Mouse (Mus musculus): ENCODE measurements at regions not wholly inside any gene's neighbourhood (a gene's known extent, or its start where the extent isn't known, plus 50 kb on each side); places are given as distances from the start of the nearest gene placed in this dataset.

DNA sequence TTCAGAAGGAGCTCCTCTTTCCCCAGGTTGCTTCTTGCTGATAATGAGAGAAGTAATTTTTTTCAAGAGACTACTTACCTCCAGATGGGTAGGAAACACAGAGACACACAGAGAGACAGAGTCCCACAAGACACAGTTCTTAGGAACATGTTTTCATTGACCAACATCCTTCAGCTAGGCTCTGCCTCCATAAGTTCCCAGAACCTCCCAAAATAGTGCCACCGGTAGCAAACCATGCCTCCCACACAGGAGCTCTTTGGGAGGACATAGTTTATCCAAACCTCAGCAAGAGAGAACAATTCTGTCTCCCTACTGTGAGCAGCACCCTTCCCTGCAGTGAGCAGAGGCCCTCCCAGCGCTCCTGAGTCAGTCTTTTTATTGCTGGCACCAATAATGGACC is 67.2 kb downstream of the 1700001O22Rik start:
- Histone ChIP-seq H3K4me2 (ENCODE audit: low read depth) (no peak overlapping the region), H3K27me3 (ENCODE audit: control insufficient read depth, insufficient read depth, low read length) (no peaks in the 10 kb centered on the region), H3K27ac (no peak overlapping the region), H3K4me1 (replicated peaks; ENCODE audit: control insufficient read depth in 2 of 2, insufficient read depth in 2 of 2, low read length in 1 of 2) (no peaks in the 10 kb centered on the region), H3K9ac (replicated peaks) (no peak overlapping the region), H3K36me3 (replicated peaks; ENCODE audit: control insufficient read depth, insufficient read depth, low read depth) (no peaks in the 10 kb centered on the region), H3K4me3 (ENCODE audit: insufficient read depth in 1 of 2, low read depth in 2 of 2, low read length in 2 of 2) (no peak overlapping the region), H3K9me3 (ENCODE audit: control insufficient read depth, low read length) (no peaks in the 10 kb centered on the region)
- WGBS (ENCODE audit: insufficient replicate concordance), result 48% methylated on average over 2 of the region's 2 CpGs
- no peak for DNase-seq (ENCODE audit: low read depth in 3 of 3, low spot score in 3 of 3)
- TF ChIP-seq CTCF (IDR thresholded peaks at IDR 0.05; ENCODE audit: low read depth) (no peak), EP300 (IDR thresholded peaks at IDR 0.05; ENCODE audit: low read depth) (no peak)
- no peak for ATAC-seq (ENCODE audit: insufficient read depth)

DNA sequence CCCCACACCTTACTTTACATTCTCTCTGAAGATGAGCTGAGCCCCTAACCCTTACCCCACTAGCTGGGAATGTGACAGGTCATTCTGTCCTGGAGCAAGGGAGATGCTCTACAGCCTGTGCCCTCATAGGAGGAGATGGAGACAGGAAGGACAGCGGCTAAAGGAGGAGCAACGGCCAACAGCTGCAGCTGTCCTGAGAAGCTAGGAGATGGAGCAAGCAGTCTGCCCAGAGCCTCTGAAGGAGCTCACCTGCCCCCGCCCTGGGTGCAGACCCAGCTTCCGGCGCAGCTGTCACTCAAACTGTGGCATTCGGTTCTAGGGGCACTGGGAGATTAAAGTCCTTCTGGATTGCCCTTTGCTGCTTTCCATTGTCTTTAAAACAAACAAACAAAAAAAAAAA is 69.6 kb downstream of the 1700001O22Rik start:
- DNase-seq (ENCODE audit: low read depth in 3 of 3, low spot score in 3 of 3) (no peak), ATAC-seq (ENCODE audit: insufficient read depth) (no peak; the same call in 1 of the 2 replicates)
- H3K27ac ChIP-seq, result no peak overlapping the region
- no peaks in the 10 kb centered on the region for H3K9me3 ChIP-seq (ENCODE audit: control insufficient read depth, low read length)
- H3K4me3 ChIP-seq (ENCODE audit: insufficient read depth in 1 of 2, low read depth in 2 of 2, low read length in 2 of 2), result no peak overlapping the region
- H3K27me3 ChIP-seq (ENCODE audit: control insufficient read depth, insufficient read depth, low read length), result no peaks in the 10 kb centered on the region
- H3K4me2 ChIP-seq (ENCODE audit: low read depth), result no peak overlapping the region
- TF ChIP-seq EP300 (IDR thresholded peaks at IDR 0.05; ENCODE audit: low read depth) (no peak), CTCF (IDR thresholded peaks at IDR 0.05; ENCODE audit: low read depth) (no peak)
- 33% methylated on average over 6 of the region's 6 CpGs for WGBS (ENCODE audit: insufficient replicate concordance)
- H3K9ac ChIP-seq (replicated peaks), result no peak overlapping the region
- H3K36me3 ChIP-seq (replicated peaks; ENCODE audit: control insufficient read depth, insufficient read depth, low read depth), result no peaks in the 10 kb centered on the region
- H3K4me1 ChIP-seq (replicated peaks; ENCODE audit: control insufficient read depth in 2 of 2, insufficient read depth in 2 of 2, low read length in 1 of 2), result no peaks in the 10 kb centered on the region

DNA sequence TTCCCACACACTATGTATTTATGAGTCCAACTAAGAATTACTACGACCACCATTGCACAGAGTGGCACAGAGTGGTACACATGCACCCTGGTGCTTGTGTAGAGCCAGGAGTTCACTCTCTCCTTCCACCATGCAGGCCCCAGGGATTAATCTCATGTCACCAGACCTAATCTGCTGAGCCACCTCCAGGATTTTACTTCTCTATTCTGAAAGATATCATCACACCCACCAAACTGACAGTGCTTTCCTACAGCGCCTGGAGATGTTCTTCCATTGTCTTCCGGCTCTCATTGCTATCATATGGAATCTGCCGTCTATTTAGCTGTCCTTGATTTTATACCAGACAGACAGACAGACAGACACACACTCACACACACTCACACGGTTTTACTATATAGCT is 71.6 kb downstream of the 1700001O22Rik start:
- H3K27me3 ChIP-seq (ENCODE audit: control insufficient read depth, insufficient read depth, low read length), result no peaks in the 10 kb centered on the region
- WGBS (ENCODE audit: insufficient replicate concordance), result 61% methylated on average over 5 of the region's 5 CpGs
- no peaks in the 10 kb centered on the region for H3K9me3 ChIP-seq (ENCODE audit: control insufficient read depth, low read length)
- H3K9ac ChIP-seq (replicated peaks), result no peak overlapping the region
- H3K4me3 ChIP-seq (ENCODE audit: insufficient read depth in 1 of 2, low read depth in 2 of 2, low read length in 2 of 2), result no peak overlapping the region
- TF ChIP-seq EP300 (IDR thresholded peaks at IDR 0.05; ENCODE audit: low read depth), result no peak
- no peak for TF ChIP-seq CTCF (IDR thresholded peaks at IDR 0.05; ENCODE audit: low read depth)
- H3K4me2 ChIP-seq (ENCODE audit: low read depth), result no peak overlapping the region
- H3K27ac ChIP-seq, result no peak overlapping the region
- no peaks in the 10 kb centered on the region for H3K4me1 ChIP-seq (replicated peaks; ENCODE audit: control insufficient read depth in 2 of 2, insufficient read depth in 2 of 2, low read length in 1 of 2)
- no peak for ATAC-seq (ENCODE audit: insufficient read depth)
- H3K36me3 ChIP-seq (replicated peaks; ENCODE audit: control insufficient read depth, insufficient read depth, low read depth), result no peaks in the 10 kb centered on the region
- DNase-seq (ENCODE audit: low read depth in 3 of 3, low spot score in 3 of 3), result no peak

DNA sequence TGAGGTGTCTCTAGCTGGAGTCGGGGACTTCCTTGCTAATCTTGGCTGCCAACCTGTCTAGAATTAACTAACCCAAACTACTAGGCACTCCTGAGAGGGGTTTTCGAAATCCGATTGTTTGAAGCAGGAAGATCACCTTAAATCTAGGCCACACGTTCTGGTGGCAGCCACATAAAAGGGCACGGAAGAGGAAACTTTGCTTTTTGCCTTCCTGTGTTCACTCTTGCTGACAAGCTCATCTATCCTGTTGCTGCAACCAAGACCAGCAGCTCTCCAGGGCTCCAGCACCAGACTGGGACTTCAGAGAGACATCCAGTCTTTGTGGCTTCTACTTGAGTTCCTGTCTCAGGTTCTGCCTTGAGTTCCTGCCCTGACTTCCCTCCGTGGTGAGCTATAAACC is 75.5 kb downstream of the 1700001O22Rik start:
- no peak overlapping the region for H3K9ac ChIP-seq (replicated peaks)
- no peak overlapping the region for H3K4me2 ChIP-seq (ENCODE audit: low read depth)
- H3K27ac ChIP-seq, result no peak overlapping the region
- TF ChIP-seq CTCF (IDR thresholded peaks at IDR 0.05; ENCODE audit: low read depth), result no peak
- no peak for TF ChIP-seq EP300 (IDR thresholded peaks at IDR 0.05; ENCODE audit: low read depth)
- peaks cover 0 to 2% of the 10 kb centered on the region in 2 experiments; a peak in 1 of 4 replicates for H3K4me1 ChIP-seq (replicated peaks; ENCODE audit: control insufficient read depth in 2 of 2, insufficient read depth in 2 of 2, low read length in 1 of 2)
- DNase-seq (ENCODE audit: low read depth in 3 of 3, low spot score in 3 of 3) (no peak), ATAC-seq (ENCODE audit: insufficient read depth) (no peak)
- H3K4me3 ChIP-seq (ENCODE audit: insufficient read depth in 1 of 2, low read depth in 2 of 2, low read length in 2 of 2), result no peak overlapping the region
- H3K27me3 ChIP-seq (ENCODE audit: control insufficient read depth, insufficient read depth, low read length), result peaks cover 2% of the 10 kb centered on the region
- WGBS (ENCODE audit: insufficient replicate concordance), result 46% methylated on average over 6 of the region's 6 CpGs
- H3K36me3 ChIP-seq (replicated peaks; ENCODE audit: control insufficient read depth, insufficient read depth, low read depth), result no peaks in the 10 kb centered on the region
- no peaks in the 10 kb centered on the region for H3K9me3 ChIP-seq (ENCODE audit: control insufficient read depth, low read length)

DNA sequence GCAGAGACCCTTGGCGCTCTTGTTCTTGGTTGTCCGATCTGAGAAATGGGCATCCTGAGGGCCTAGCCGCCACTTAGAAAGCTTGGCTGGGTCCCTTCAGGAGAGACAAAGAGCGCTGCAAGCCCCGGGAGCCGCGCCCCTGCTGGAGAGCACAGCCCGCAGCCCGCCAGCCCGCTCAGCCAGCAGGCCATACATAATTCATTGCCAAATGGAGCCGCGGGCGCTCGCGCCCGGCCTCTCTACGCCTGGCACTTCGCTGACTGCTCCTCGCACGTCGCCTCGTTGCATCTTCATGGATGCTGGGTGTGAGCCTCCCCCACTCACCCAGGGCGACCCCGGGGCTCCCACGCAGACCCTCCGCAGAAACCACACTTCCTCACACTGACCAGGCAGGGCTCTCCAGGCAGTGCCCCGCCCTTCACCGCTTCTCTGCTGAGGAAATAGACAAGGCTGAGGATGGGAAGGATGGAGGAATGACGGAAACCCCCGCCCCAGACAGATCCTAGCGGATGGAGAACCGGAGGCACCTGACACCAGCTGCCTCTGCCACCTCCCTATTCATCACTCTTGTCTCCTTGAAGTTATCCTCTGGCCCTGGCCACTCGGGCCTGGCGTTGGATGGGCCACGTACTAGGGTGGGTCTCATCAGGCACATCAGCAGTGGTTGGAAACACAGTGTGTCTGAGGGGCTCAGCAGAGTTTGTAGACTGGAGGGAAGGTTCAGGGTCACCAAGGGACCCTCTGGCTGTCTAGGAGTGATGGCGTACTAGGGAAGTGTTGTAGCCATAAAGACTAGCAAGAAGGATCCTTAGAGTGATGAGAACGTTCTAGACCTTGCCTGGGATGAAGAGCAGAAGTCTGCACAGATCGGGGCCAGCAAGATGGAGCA is 77.6 kb downstream of the 1700001O22Rik start:
- Histone ChIP-seq H3K27me3 (ENCODE audit: control insufficient read depth, insufficient read depth, low read length) (peaks cover 2% of the 10 kb centered on the region), H3K9me3 (ENCODE audit: control insufficient read depth, low read length) (no peaks in the 10 kb centered on the region), H3K4me2 (ENCODE audit: low read depth) (peak overlapping the region; percentile 1), H3K9ac (replicated peaks) (no peak overlapping the region), H3K27ac (no peak overlapping the region), H3K4me3 (ENCODE audit: insufficient read depth in 1 of 2, low read depth in 2 of 2, low read length in 2 of 2) (no peak overlapping the region), H3K36me3 (replicated peaks; ENCODE audit: control insufficient read depth, insufficient read depth, low read depth) (no peaks in the 10 kb centered on the region), H3K4me1 (replicated peaks; ENCODE audit: control insufficient read depth in 2 of 2, insufficient read depth in 2 of 2, low read length in 1 of 2) (peaks cover 0 to 2% of the 10 kb centered on the region in 2 experiments; a peak in 1 of 4 replicates)
- TF ChIP-seq CTCF (IDR thresholded peaks at IDR 0.05; ENCODE audit: low read depth), result no peak
- no peak for TF ChIP-seq EP300 (IDR thresholded peaks at IDR 0.05; ENCODE audit: low read depth)
- no peak for DNase-seq (ENCODE audit: low read depth in 3 of 3, low spot score in 3 of 3)
- no peak for ATAC-seq (ENCODE audit: insufficient read depth)
- 14% methylated on average over 38 of the region's 38 CpGs for WGBS (ENCODE audit: insufficient replicate concordance)
